Mouse (Mus musculus) NIH3T3 (cell line): ENCODE measurements around the gene Gm813.
A peak's percentile ranks its signal among the peaks of the same experiment; 100 is the strongest.
"Not testable (repeated sequence)": the region's sequence is repeated elsewhere in the genome, so short reads cannot be mapped to it uniquely, and the experiment has no call there.

Experiments
- DNase-seq: peaks from one replicate; pipeline ENCODE4 v3.0.0-alpha.2; 2012; ENCODE audit warnings: low read depth

Gm813 gene

DNA sequence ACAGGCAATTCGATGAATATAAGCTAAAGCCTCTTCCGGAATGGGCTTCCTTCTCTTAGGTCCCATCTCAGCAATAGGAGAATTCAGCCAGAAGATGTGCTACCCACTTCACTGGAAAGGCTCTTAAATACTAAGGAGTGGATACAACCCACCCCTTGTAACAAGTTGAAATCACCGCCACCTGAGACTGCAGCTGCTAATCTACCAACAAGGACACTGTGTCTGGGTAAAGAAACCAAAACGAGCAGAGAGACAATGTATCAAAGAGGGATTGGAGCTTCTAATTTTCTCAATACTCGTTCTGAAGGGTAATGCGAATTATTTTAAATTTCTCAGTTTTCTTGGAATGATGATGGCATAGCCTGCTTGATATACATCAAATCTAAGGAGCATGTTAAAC lies at the start of gene Gm813:
Gene Gm813 (minus strand): TSS at position 101 of the 400 bp plus-strand sequence.
- no peak for DNase-seq

DNA sequence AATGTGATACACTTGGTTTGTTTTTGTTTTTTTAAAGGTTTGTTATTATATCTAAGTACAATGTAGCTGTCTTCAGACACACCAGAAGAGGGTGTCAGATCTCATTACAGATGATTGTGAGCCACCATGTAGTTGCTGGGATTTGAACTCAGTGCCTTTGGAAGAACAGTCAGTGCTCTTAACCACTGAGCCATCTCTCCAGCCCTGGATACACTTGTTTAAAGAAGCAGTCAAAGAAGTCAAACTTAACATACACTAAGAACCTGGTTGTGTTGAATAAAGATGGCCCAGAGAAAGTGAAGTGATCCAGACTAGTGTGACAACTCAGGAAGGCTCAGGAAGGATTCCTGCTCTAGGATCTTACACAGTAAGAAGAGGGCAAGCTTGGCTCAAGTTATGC lies 48.4 kb upstream of the Gm813 start:
- not testable (repeated sequence) for DNase-seq

DNA sequence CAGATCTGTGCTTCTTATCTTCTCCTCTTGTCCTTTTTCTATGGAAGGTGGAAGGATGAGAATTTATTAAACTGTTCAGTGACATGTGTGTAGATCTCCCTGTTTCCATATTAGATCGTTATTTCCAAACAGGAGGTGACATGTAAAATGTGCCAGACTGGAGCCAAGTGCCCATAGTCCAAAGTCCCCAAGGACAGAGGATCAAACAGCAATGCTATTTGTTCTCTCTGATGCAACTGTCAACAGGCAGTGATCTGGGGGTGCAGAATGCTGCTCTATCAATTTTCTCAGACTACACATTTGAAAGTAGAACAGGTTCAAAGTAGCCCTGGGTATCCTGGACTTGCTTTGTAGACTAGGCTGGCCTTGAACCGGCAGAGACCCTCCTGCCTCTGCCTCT lies 47.0 kb upstream of the Gm813 start:
- DNase-seq, result no peak

DNA sequence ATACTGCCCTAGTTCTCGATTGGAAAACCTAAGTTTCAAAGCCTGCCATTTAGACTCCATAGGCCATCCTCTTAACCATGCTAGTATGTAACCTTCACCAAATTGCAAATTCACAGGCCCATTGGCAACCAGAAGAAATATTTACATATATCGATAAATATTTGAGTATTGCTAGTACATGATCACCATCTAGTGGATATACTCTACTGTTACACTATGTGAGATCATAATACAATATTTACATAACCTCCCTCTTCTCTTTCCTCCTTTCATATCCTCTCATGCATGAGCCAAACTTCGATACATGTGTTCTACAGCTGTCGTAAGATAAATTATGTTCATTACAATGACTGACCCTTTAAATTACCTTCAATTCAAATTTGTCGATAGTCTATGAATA lies 46.2 kb upstream of the Gm813 start:
- DNase-seq, result peak; percentile 33

DNA sequence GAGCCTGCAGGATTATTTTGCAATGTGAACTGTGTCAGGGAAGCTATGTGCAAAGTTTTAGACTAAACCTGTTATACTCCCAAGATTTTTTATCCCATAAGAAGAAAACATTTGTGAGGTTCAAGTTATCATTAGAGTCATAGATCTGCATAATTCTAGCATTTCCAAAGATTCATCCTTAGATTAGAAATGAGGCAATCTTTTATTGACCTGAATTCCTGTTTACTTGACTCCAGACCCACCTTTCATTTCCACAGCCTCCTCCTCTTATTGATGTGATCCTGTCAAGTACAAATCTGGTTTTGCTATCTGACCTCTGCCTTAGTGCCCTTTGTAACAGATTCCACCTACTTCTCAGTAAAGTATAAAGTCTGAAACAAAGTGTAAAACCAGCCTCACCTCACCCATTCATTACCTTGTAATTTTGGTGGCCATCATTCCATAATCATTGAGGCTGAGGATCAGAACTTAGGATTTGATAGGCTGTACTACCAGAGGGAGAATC lies 45.6 kb upstream of the Gm813 start:
- no peak for DNase-seq

DNA sequence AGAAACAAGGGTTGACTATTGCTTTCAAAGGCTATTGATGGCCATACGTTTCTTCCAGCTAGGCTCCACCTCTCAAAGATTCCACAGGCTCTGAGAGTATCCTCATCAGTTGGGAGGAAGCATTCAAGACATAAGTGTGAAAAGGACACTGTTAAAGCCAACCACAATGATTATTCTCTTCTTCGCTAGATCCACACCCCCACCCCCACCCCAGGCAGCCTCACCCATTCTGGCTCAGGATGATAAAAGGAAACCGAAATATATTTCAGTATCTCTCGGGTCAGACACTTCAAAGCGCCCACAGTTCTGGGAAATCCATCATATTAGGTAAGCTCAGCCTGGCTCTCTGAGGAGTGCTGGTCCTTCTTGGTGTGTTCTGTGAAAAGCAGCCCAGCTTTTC lies 45.0 kb upstream of the Gm813 start:
- no peak for DNase-seq

DNA sequence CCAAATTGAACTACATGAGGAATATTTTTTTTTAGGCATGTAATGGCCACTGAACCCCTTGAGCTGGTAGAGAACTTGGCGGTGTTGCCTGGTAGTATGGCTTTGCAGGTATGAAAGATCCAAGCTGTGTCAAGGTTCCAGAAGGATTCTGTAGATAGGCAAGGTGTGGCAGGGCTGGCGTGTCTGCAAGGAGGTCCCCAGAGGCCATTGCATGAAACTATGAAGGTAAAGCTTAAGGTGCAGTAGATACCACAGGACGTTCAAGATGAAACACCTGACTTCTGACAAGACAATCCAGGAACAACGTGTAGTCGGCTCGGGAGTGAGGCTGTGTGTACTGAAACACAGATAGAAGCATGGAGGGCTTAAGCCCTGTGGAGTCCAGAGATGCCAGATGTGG lies 41.9 kb upstream of the Gm813 start:
- no peak for DNase-seq

DNA sequence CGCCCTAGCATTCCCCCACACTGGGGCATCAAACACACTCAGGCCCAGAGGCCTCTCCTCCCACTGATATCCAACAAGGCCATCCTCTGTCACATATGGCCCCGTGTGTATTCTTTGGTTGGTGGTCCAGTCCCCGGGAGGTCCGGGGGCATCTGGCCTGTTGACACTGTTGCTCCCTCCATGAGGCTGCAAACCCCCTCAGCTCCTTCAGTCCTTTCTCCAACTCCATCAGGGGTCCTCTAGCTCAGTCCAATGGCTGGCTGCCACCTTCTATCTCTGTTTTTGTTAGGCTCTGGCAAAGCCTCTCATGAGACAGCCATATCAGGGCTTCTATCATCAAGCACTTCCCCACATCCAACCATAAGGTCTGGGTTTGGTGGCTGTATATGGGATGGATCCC lies 39.7 kb upstream of the Gm813 start:
- no peak for DNase-seq

DNA sequence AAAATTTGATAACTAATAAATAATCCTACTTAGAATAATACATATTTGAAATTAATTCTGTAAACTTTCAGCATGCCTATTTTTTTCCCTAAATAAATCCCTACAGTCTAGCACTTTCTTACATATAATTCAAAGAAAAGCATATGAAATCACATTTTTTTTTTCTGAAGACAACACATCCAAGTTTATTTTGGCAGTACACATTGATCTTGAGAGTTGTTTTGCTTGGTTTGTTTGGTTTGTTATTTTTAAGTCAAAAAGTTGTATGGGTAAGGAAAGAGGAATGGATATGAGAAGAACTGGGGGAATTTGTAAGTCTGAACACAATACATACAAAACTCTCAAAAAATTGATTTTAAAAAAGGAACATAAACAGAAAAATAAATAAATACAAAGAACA lies 39.0 kb upstream of the Gm813 start:
- DNase-seq, result no peak

DNA sequence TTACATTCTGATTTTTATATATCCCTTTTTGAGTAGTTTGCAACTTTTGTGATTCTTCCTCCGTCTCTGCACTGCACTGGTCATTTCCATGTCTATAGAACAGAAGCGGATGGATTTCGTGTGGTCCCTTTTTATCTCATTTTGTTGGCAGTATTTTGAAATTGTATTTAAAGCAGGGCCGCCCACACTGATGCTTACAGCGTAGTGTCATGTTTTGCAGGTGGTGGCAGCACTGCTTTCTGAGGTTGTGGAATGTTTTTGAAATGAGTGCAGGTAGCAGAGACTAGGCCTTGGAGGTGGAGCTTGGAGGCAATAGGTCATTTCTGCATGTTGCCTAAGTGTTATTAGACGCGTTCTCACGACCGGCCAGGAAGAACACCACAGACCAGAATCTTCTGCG lies 33.2 kb upstream of the Gm813 start:
- DNase-seq, result no peak

DNA sequence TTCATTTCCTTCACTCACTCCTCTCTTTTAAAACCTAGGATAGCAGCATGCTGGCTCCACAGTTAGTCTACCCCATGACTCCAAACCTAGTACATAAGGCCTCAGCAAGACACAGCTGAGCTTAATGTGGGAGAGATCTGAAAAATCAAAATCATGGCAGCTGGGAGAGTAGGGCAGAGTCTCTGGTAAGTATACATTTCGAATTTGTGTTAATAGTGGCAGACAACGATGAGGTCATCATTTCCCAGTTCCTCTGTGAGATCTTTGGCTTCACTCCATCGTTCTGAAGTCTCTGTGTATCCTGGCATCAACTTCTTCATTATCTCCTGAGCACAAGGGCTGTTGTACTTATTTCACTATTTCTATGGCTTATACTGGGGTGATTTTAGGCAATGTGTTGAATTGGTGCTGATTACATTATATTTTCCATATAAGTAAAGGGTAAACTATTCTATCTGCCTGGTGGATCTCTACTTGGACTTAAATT lies 22.0 kb upstream of the Gm813 start, which contains the start of gene E330017A01Rik:
Gene E330017A01Rik (minus strand): TSS at position 51 of the 487 bp plus-strand sequence.
- no peak for DNase-seq

DNA sequence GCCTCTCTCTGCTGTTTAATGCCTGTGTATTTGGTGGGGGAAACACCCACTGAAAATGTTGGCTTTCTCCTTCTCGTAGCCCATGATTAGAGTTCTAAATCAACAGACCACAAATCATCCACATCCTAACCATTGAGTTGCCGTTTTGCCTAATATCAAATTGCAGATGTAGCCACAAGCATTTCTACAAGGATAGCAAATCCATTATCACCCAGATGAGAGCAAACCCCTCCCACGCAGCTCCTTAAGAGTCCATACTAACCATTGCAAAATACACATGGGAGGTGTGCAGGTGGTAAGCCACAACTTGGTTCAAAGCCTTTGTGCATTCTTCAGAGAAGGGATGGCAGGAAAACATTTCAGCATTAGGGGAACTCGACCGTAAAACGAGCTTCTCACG lies 21.2 kb upstream of the Gm813 start:
- no peak for DNase-seq

DNA sequence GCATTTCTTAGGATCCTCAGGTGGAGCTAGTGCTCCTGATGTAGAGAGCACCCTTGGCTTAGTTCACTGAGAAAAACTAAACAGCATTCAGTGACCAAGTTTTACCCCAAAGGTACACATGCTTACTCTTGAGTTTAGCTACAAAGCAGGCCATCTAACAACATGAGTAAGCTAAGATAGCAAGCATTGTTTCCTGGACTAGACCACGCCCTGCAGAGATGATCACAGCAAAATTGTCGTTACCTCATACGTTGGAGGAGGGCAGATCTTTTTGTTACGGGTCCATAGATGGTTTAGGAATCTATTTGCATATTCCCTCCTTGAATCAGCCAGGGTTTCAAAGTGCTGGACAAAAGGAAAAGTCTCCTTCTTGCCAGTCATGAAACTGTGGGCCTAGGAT lies 20.7 kb upstream of the Gm813 start:
- no peak for DNase-seq

DNA sequence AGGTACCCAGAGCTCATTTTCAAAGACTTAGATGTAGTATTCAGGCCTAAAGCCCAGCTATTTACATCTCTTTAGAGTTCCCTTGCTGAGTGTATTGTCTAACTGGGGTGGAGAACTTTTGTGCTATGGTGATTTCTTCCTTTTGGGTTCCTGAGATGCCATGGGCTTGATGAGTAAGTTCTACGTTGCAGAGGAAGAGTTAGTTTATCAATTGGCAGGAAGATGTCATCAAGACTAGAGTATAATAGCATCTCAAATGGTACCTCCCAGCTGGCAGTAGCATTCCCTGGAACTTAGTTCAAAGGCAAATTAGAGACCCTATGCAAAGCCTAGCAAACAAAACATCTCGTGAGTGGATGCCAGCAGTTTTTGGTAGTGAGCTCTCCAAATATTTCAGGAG lies 19.1 kb upstream of the Gm813 start:
- no peak for DNase-seq

DNA sequence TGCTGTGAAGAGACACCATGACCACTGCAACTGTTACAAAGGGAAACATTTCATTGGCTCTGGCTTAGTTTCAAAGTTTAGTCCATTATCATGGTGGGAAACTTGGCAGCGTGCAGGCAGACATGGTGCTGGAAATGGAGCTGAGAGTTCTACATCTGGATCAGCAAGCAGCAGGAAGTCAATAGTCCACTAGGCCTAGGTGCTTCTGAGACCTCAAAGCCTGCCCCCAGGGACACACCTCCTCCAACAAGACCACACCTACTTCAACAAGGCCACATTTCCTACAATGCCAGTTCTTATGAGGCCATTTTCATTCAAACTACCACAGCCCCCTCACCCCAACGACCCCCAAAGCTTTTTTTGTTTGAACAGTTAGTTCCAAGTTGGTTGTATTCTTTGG lies 13.0 kb upstream of the Gm813 start:
- DNase-seq, result no peak

DNA sequence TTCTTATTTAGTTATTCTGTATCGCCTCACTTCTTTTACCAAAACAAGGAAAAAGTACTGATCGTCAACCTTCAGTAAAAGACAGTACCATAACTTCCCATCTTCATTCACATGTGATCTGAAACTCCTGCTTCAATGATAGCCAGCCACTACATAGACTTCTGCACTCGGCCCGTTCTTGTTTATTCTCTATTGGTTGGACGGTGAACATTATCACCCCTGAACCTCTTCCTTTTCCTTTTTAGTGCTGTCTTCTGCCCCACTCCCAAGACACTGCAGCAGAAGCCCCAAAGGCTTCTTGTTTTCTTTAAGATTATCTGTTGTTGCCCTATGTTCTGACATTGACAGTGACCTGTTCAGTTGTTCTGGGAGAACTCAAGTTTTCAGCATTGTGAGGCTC lies 12.2 kb upstream of the Gm813 start:
- no peak for DNase-seq

DNA sequence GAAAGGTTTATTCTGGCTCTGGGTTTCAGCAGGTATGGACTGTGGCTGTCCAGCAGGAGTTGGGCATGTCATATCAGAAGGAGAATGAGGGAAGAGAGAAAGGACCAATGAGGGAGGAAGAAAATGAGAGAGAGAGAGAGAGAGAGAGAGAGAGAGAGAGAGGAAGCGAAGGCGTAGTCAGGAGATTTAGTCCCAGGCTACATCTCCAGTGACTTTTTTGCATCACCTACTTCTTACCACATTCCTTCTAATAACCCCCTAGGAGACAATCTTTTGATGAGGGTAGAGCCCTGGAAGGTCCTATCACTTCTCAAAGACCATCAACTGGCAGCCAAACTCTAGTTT lies 11.5 kb upstream of the Gm813 start:
- no peak for DNase-seq

DNA sequence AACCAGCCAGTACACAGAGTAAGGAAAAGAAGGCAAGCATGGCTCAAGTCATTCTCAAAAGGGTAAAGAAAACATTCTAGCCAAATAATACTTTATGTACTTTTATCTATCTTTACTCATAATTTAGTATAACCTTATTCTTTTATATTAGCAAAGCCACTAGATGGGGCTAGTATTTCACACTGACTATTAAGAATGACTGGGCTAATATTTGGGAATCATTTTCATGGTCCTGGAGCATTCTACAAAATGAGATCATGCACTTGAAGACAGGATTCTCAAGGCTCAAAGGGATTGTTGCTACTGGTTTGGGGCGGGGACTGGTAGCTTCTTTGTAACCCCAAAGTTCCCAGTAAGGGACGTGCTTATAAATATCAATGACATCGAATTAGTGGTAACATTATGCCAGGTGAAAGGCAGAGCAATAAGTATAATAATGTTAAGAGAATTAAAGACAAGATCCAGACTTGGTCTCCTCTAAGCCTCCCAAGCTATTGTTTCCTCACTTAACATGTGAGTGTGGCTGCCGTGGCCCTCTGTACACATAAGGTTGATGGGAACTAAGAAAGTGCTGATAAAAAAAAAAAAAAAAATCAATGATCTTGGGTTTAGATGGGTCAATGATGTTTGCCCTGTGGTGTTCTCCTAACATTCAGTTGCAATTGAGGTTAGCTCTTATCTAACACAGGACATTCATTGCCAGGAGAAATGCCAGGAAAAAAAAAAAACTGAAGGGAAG lies 11.0 kb upstream of the Gm813 start:
- DNase-seq, result peak; percentile 48

DNA sequence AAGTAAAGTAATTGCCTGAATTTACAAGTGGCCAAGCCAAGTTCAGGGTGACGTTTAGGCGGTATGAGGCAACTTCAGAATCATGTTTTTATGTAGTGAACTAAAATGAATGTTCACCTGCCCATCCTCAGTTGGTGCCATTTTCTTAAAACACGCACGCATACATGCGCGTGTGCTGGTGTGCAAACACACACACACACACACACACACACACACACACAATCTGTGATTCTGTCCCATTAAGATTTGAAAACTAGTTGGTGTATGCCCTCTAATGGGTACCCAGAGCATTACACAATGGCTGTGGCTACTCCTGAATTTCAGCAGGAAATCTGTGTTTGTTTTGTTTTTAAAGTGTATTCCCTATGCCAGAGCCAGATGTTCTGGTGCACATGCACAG lies 7.2 kb upstream of the Gm813 start:
- peak; percentile 58 for DNase-seq

DNA sequence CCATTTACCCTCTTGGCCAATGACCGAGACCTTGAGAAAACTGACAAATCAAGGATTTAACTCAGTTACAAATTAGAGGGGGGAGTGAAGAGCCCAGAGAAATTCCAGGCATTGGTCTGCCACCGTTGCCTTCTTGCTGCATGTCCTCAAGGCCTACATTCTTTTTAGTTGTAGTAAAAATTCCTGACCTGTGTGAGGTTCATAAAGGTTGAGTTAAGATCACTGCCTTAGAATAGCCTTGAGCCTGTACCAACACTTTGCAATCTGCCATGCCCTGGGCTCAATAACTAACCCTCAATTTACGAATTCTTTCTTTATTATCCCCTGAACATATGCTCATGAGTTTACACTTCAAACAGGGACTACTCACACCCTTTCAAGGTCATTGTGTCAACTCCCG lies 6.3 kb upstream of the Gm813 start:
- no peak for DNase-seq

DNA sequence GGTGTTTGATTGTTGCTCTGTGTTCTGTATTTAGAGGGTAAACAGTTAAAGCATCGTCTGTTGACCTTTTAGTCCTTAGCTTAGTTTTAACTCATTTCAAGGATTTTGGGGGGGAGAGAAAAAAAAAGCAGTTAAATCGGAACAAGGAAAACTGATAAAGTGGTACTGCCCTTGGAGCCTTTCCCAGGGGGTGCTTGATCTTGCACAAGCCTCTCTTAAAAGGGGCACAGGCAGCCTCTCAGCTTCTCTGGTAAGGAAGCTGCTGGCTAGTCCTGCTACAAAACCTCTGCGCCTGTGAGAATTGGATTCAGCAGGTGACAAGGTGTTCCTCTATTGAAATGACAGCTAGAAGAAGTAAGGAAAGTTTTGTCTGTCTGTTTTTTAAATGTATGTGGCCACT lies 5.6 kb upstream of the Gm813 start:
- no peak for DNase-seq

DNA sequence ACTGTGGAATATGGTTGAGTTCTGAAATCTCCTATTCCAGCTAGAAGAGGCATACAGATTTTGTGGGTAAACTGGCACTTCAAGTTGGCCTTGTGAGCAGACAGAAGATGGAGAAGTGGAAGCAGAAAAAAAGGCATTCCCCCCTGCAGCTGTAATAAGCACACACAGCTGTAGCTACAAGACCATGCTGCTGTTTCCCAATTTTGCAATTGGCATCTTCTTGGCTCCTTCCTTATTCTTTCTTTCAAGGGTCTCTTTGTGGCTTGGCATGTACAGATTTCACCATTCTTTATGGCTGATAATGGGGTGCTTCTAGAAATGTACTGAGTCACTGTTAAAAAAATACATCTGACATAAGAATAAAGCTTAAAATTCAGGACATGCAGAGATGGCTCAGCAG lies 568 bp upstream of the Gm813 start:
- peak; percentile 10 for DNase-seq

DNA sequence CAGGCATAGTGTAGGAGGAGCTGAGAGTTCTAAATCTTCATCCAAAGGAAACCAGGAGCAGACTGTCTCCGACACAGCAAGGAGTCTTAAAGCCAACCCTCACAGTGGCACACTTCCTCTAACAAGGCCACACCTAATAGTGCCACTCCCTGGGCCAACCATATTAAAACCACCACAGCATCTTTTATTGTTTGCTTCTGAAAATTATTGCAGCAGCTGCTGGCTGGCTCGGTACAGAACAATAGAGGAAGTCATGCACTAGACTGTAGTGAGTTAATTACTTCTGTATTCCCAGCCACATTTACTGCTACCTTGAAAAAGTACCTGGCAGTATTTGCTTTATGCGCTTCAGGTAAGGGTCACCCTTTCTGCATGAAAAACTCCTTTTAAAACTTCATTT lies 3.8 kb downstream of the Gm813 start:
- DNase-seq, result no peak

DNA sequence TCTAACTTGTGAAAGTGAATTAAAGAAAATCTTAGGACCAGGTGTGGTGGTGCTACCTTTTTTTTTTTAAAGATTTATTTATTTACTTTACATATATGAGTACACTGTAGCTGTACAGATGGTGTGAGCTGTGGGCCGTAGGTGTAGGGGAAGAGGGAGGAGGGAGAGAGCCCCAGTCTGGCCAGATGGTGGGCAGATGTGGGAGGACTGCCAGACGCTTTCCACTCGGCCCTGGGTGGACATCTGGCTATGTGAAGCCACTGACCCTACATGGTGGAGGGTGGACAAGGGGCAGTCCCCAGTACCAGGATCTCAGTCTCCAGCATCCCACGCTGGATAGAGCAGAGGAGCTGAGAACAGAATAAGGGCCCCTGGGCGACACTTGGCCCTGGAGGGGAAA lies 9.7 kb downstream of the Gm813 start:
- peak; percentile 9 for DNase-seq
